16 mouse cellular contexts compared by ENCODE assay signal in the genomic region with DNA sequence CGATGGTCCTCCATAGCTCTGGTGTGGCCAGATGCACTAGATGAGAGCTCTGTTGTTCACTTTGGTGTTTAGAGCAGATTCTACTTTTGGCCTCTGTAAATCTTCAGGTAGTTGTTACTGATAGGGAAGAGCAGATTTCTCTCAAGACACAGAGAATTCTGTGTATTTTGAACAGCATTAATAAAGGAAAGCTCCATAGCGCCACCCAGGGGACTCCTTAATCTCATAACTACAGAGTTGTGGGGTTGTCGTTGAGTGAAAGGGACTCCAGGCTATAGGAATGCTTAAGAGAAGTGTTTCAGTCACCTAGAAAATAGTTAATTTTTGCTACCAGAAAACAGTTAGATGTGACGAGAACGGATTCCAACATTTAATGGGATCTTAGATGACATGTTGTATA.
DNase-seq lines count a peak whose midpoint lies in the region; ATAC-seq and TF ChIP-seq lines count a peak whose summit lies in the region.
"Had no signal": no experiment of that assay in that cellular context is flagged by ENCODE, and none has a peak within 500 bp of the region (broad histone marks: within the 10 kb centered on the region; RNA-seq: fewer than 3 reads in every experiment).

No protein-coding gene starts in this region.

- no peak overlapping the region for H3K27ac ChIP-seq in forebrain, postnatal 0 days (ENCODE audit: low read depth, low read length)
- H3K27ac ChIP-seq in forebrain, embryonic 10.5 days = no peak overlapping the region
- H3K27ac ChIP-seq: liver, embryonic 15.5 days; midbrain, embryonic 13.5 days had no signal

- DNase-seq in forebrain, postnatal 0 days = peak; percentile 35
- no peak for DNase-seq in forebrain, embryonic 10.5 days (ENCODE audit: extremely low spot score, low spot score)
- DNase-seq in left cerebral cortex, postnatal 14 days (ENCODE audit: low spot score in 2 of 2) = peak; percentile 15 to 37
- DNase-seq in left cerebral cortex, adult 8-10 months (ENCODE audit: low spot score in 2 of 2) = no peak
- DNase-seq in testis, postnatal 10 days (ENCODE audit: low spot score) = peak; percentile 64
- DNase-seq in testis, postnatal 14 days (ENCODE audit: low spot score) = no peak
- no peak for DNase-seq in spleen, postnatal 14 days (ENCODE audit: low spot score in 2 of 2)
- DNase-seq in MN1 (ENCODE audit: low spot score) = no peak
- DNase-seq: cerebellum, adult 11 months; gastrocnemius, postnatal 14 days; spleen, adult 18-20 months; thymus, postnatal 14 days had no signal

- H3K4me3 ChIP-seq in forebrain, postnatal 0 days (ENCODE audit: low read depth, low read length) = no peak overlapping the region
- H3K4me3 ChIP-seq in forebrain, embryonic 10.5 days = no peak overlapping the region
- H3K4me3 ChIP-seq: liver, embryonic 15.5 days; midbrain, embryonic 13.5 days had no signal

- peak; percentile 23; the same call in 1 of the 2 replicates for TF ChIP-seq CTCF in forebrain, postnatal 0 days (IDR thresholded peaks at IDR 0.05; ENCODE audit: low read depth)

- H3K4me2 ChIP-seq in forebrain, postnatal 0 days (ENCODE audit: low read depth) = no peak overlapping the region
- H3K4me2 ChIP-seq: liver, embryonic 15.5 days; midbrain, embryonic 13.5 days had no signal

- no peaks in the 10 kb centered on the region for H3K27me3 ChIP-seq in forebrain, postnatal 0 days (ENCODE audit: insufficient read depth, low read length)
- H3K27me3 ChIP-seq in forebrain, embryonic 10.5 days (ENCODE audit: poor library complexity, severe bottlenecking) = no peaks in the 10 kb centered on the region
- H3K27me3 ChIP-seq: liver, embryonic 15.5 days; midbrain, embryonic 13.5 days had no signal

- H3K9me3 ChIP-seq in forebrain, postnatal 0 days (ENCODE audit: low read length) = no peaks in the 10 kb centered on the region
- no peaks in the 10 kb centered on the region for H3K9me3 ChIP-seq in forebrain, embryonic 10.5 days
- H3K9me3 ChIP-seq: liver, embryonic 15.5 days; midbrain, embryonic 13.5 days had no signal

- intact Hi-C loops in left cerebral cortex, postnatal 14 days (cut with DNase I) = no loop called here

- no peak overlapping the region for H3K9ac ChIP-seq in forebrain, postnatal 0 days
- H3K9ac ChIP-seq: liver, embryonic 15.5 days; midbrain, embryonic 13.5 days had no signal

- H3K36me3 ChIP-seq in forebrain, postnatal 0 days (ENCODE audit: insufficient read depth) = no peaks in the 10 kb centered on the region
- H3K36me3 ChIP-seq in forebrain, embryonic 10.5 days (replicated peaks) = no peaks in the 10 kb centered on the region
- H3K36me3 ChIP-seq: liver, embryonic 15.5 days; midbrain, embryonic 13.5 days had no signal

- no peak for ATAC-seq in forebrain, postnatal 0 days
- ATAC-seq: forebrain, embryonic 14.5 days; intestine, embryonic 16.5 days; midbrain, embryonic 13.5 days had no signal

- no peaks in the 10 kb centered on the region for H3K4me1 ChIP-seq in forebrain, postnatal 0 days (ENCODE audit: insufficient read depth)
- peaks cover 8% of the 10 kb centered on the region for H3K4me1 ChIP-seq in forebrain, embryonic 10.5 days
- H3K4me1 ChIP-seq: liver, embryonic 15.5 days had no signal

- WGBS in forebrain, postnatal 0 days = 65% methylated on average over 5 of the region's 5 CpGs
- 80% methylated on average over 5 of the region's 5 CpGs for WGBS in forebrain, embryonic 10.5 days

Comparison
In these comparisons a context has a peak if more than half of its experiments do, and no peak if none do; other contexts are left out.
1. DNase-seq: peak in forebrain, postnatal 0 days (single experiment), left cerebral cortex, postnatal 14 days (2 of 2) and testis, postnatal 10 days (single experiment); none in forebrain, embryonic 10.5 days (single experiment), left cerebral cortex, adult 8-10 months (0 of 2), testis, postnatal 14 days (single experiment), spleen, postnatal 14 days (0 of 2) and MN1 (single experiment).